Mouse (Mus musculus) forebrain, embryonic 16.5 days (tissue): ENCODE measurements around the gene Kera. TPM values are rescaled to one million over a fixed set of nuclear protein-coding genes. Genes with fewer than 3 reads are reported as not detected.

Experiments used
- ATAC-seq: fragments of 200-750 bp; cut with Nextera tagmentation; 2 replicates; pipeline ENCODE4 v1.8.0; 2017; ENCODE audit warnings: mild to moderate bottlenecking, moderate library complexity
- H3K27ac ChIP-seq: fragments of 300-500 bp; sonication (generic); 2 replicates; pipeline ENCODE4 v1.5.1; 2014; ENCODE audit warnings: low read length, control low read depth
- H3K27me3 ChIP-seq: fragments of 300-500 bp; sonication (generic); replicated peaks from 2 replicates; pipeline ENCODE4 v1.6.1; 2014; ENCODE audit warnings: low read length; ENCODE audit not compliant: control insufficient read depth, insufficient read depth
- H3K36me3 ChIP-seq: fragments of 300-500 bp; sonication (generic); 2 replicates; pipeline ENCODE4 v1.6.1; 2014; ENCODE audit not compliant: control insufficient read depth, insufficient read depth
- H3K4me1 ChIP-seq: fragments of 300-500 bp; sonication (generic); replicated peaks from 2 replicates; pipeline ENCODE4 v1.6.1; 2014; ENCODE audit warnings: low read length; ENCODE audit not compliant: control insufficient read depth, insufficient read depth
- H3K4me2 ChIP-seq: fragments of 300-500 bp; sonication (generic); 2 replicates; pipeline ENCODE4 v1.6.1; 2014; ENCODE audit warnings: mild to moderate bottlenecking, low read length, control low read depth
- H3K4me3 ChIP-seq: fragments of 300-500 bp; sonication (generic); replicated peaks from 2 replicates; pipeline ENCODE4 v1.5.1; 2014; ENCODE audit warnings: mild to moderate bottlenecking, low read length, control low read depth
- H3K9ac ChIP-seq: fragments of 300-500 bp; sonication (generic); replicated peaks from 2 replicates; pipeline ENCODE4 v1.6.1; 2014; ENCODE audit warnings: low read depth, low read length, control low read depth
- H3K9me3 ChIP-seq: fragments of 300-500 bp; sonication (generic); 2 replicates; pipeline ENCODE4 v1.6.1; 2016; ENCODE audit warnings: low read length; ENCODE audit not compliant: control insufficient read depth
- WGBS: fragments of 180-500 bp; shearing (Covaris S2); extraction: QIAGEN DNeasy Blood & Tissue Kit; methylation state at CpG from one replicate; pipeline ENCODE4 v1.1.7; 2014; 5-methylcytosine and 5-hydroxymethylcytosine counted together
- polyA plus RNA-seq: library from polyadenylated mRNA; unstranded; fragments of >200 nt; fragmentation: Nextera tagmentation; extraction: Ambion mirVana; gene quantifications from 2 replicates; pipeline ENCODE4 v1.2.1, GENCODE M21; 2015

Kera gene
- polyA plus RNA-seq, 1 experiment from 2014 or later = not detected

- Histone ChIP-seq H3K9ac (no peak overlapping the region), H3K4me1 (no peaks in the 10 kb centered on the region), H3K4me3 (no peak overlapping the region), H3K27ac (no peak overlapping the region), H3K27me3 (no peaks in the 10 kb centered on the region), H3K36me3 (no peaks in the 10 kb centered on the region), H3K4me2 (no peak overlapping the region), H3K9me3 (no peaks in the 10 kb centered on the region)
- no peak for ATAC-seq
- 87% methylated on average over 2 of the region's 2 CpGs for WGBS
These were observed 43.7 kb downstream of the Kera start for GRCm38 (mm10) chr10:97650334-97650733.

- Histone ChIP-seq H3K4me3 (no peak overlapping the region), H3K4me1 (no peaks in the 10 kb centered on the region), H3K36me3 (no peaks in the 10 kb centered on the region), H3K27ac (no peak overlapping the region), H3K9me3 (no peaks in the 10 kb centered on the region), H3K4me2 (no peak overlapping the region), H3K9ac (no peak overlapping the region), H3K27me3 (no peaks in the 10 kb centered on the region)
- ATAC-seq = no peak
- WGBS = 96% methylated on average over 1 of the region's 1 CpGs
These were observed 52.8 kb downstream of the Kera start for GRCm38 (mm10) chr10:97659489-97659888.

Other genes starting within 250 kb of the Kera start
- gene Dcn, start 127.3 kb upstream of the Kera start, polyA plus RNA-seq = 45.8 and 71.0 TPM in 2 replicates
- 11.9 and 22.6 TPM in 2 replicates for gene Lum, start 41.8 kb upstream of the Kera start, polyA plus RNA-seq
- gene Epyc, start 37.2 kb downstream of the Kera start, polyA plus RNA-seq = 0.57 and 1.5 TPM in 2 replicates
- not detected in 2 replicates for gene Ccer1, start 86.2 kb downstream of the Kera start, polyA plus RNA-seq
- not detected in 2 replicates for gene C030005K15Rik, start 119.9 kb downstream of the Kera start, polyA plus RNA-seq